Mouse (Mus musculus) CH12.LX (cell line): ENCODE measurements around the gene Zfyve26. TPM values are rescaled to one million over a fixed set of nuclear protein-coding genes. Genes with fewer than 3 reads are reported as not detected.

Source experiments
- DNase-seq: peaks from one replicate; pipeline ENCODE4 v3.0.0-alpha.2; 2013; ENCODE audit errors: extremely low read depth
- H3K27ac ChIP-seq: 2 replicates; pipeline ENCODE4 v1.5.1; 2012; ENCODE audit warnings: low read depth, mild to moderate bottlenecking, control low read depth, moderate library complexity; ENCODE audit not compliant: insufficient read depth
- H3K27me3 ChIP-seq: replicated peaks from 2 replicates; pipeline ENCODE3; 2012; ENCODE audit warnings: inconsistent platforms
- H3K36me3 ChIP-seq, 2 experiments: replicated peaks in 1 of 2; 2 replicates each; pipeline versions ENCODE3 to v1.6.1; 2012; ENCODE audit warnings: inconsistent platforms in 1 of 2, low read length in 1 of 2, mild to moderate bottlenecking in 1 of 2, mixed read lengths in 1 of 2, moderate library complexity in 1 of 2; ENCODE audit not compliant: control insufficient read depth in 1 of 2, insufficient read depth in 1 of 2
- H3K4me1 ChIP-seq, 2 experiments: 2 replicates each; pipeline ENCODE4 v1.6.1; 2012; ENCODE audit warnings: inconsistent platforms in 1 of 2, moderate library complexity in 1 of 2; ENCODE audit not compliant: insufficient read depth in 2 of 2, control insufficient read depth in 1 of 2
- H3K4me2 ChIP-seq: 2 replicates; pipeline ENCODE4 v1.6.1; 2012; ENCODE audit warnings: low read depth, mild to moderate bottlenecking, control low read depth; ENCODE audit not compliant: poor library complexity, insufficient read depth, severe bottlenecking
- H3K4me3 ChIP-seq, 3 experiments: fragments of 150-350 bp in 1 of 3; sonication (generic) in 1 of 3; replicated peaks in 1 of 3; 2 replicates each; pipeline versions ENCODE3 to v1.5.1; 2011 to 2012; ENCODE audit warnings: low read depth in 2 of 3, low read length in 2 of 3, mild to moderate bottlenecking in 2 of 3, moderate library complexity in 2 of 3, control low read depth in 1 of 3, improper control_type of control experiment in 1 of 3, inconsistent platforms in 1 of 3, mixed read lengths in 1 of 3; ENCODE audit not compliant: poor library complexity in 1 of 3
- H3K79me2 ChIP-seq: replicated peaks from 2 replicates; pipeline ENCODE4 v1.6.1; 2012; ENCODE audit warnings: mild to moderate bottlenecking, moderate library complexity; ENCODE audit not compliant: control insufficient read depth, poor library complexity, insufficient read depth, severe bottlenecking; ENCODE audit errors: extremely low read depth
- H3K9ac ChIP-seq: 2 replicates; pipeline ENCODE4 v1.6.1; 2012; ENCODE audit warnings: low read depth, mild to moderate bottlenecking, control low read depth, moderate library complexity; ENCODE audit not compliant: insufficient read depth
- H3K9me3 ChIP-seq: replicated peaks from 2 replicates; pipeline ENCODE3; 2012; ENCODE audit warnings: low read length, inconsistent platforms, mixed read lengths
- CHD1 ChIP-seq: IDR thresholded peaks from 2 replicates; pipeline ENCODE4 v1.6.1; 2012; ENCODE audit warnings: low read depth, low read length, improper control_type of control experiment, inconsistent platforms
- ELF1 ChIP-seq: IDR thresholded peaks from 2 replicates; pipeline ENCODE4 v1.6.1; 2014; ENCODE audit warnings: low read depth, mild to moderate bottlenecking, inconsistent platforms, low read length, improper control_type of control experiment
- ETS1 ChIP-seq: conservative IDR thresholded peaks from 2 replicates; pipeline ENCODE4 v1.6.1; 2012; ENCODE audit warnings: low read depth, mild to moderate bottlenecking, inconsistent platforms, low read length, improper control_type of control experiment, moderate library complexity
- GABPA ChIP-seq: IDR thresholded peaks from 2 replicates; pipeline ENCODE4 v1.6.1; 2012; ENCODE audit warnings: low read depth, low read length, improper control_type of control experiment, inconsistent platforms; ENCODE audit not compliant: insufficient replicate concordance
- HCFC1 ChIP-seq: IDR thresholded peaks from 2 replicates; pipeline ENCODE4 v1.6.1; 2012; ENCODE audit warnings: low read depth, mild to moderate bottlenecking, inconsistent platforms, low read length, improper control_type of control experiment
- JUN ChIP-seq: IDR thresholded peaks from 2 replicates; pipeline ENCODE4 v1.6.1; 2011; ENCODE audit warnings: low read depth, mild to moderate bottlenecking, low read length, improper control_type of control experiment, moderate library complexity; ENCODE audit not compliant: insufficient read depth
- KAT2A ChIP-seq: IDR thresholded peaks from 2 replicates; pipeline ENCODE4 v1.6.1; 2012; ENCODE audit warnings: low read length, improper control_type of control experiment, inconsistent platforms; ENCODE audit not compliant: insufficient replicate concordance
- MEF2A ChIP-seq: IDR thresholded peaks from 2 replicates; pipeline ENCODE4 v1.6.1; 2014; ENCODE audit warnings: low read depth, mild to moderate bottlenecking, inconsistent platforms, low read length, improper control_type of control experiment, borderline replicate concordance
- NELFE ChIP-seq: IDR thresholded peaks from 2 replicates; pipeline ENCODE4 v1.6.1; 2011; ENCODE audit warnings: low read depth, low read length, improper control_type of control experiment
- NRF1 ChIP-seq: IDR thresholded peaks from 2 replicates; pipeline ENCODE4 v1.6.1; 2014; ENCODE audit warnings: low read depth, mild to moderate bottlenecking, inconsistent platforms, low read length, improper control_type of control experiment, moderate library complexity
- POLR2A ChIP-seq: IDR thresholded peaks from 2 replicates; pipeline ENCODE4 v1.6.1; 2011; ENCODE audit warnings: low read depth, mild to moderate bottlenecking, improper control_type of control experiment, low read length
- RCOR1 ChIP-seq: conservative IDR thresholded peaks from 2 replicates; pipeline ENCODE4 v1.6.1; 2012; ENCODE audit warnings: low read depth, mild to moderate bottlenecking, inconsistent platforms, low read length, improper control_type of control experiment
- TBP ChIP-seq: conservative IDR thresholded peaks from 2 replicates; pipeline ENCODE4 v1.6.1; 2011; ENCODE audit warnings: low read depth, low read length, improper control_type of control experiment
- TCF12 ChIP-seq: IDR thresholded peaks from 2 replicates; pipeline ENCODE4 v1.6.1; 2014; ENCODE audit warnings: low read depth, mild to moderate bottlenecking, inconsistent platforms, low read length, improper control_type of control experiment
- UBTF ChIP-seq: IDR thresholded peaks from 2 replicates; pipeline ENCODE4 v1.6.1; 2012; ENCODE audit warnings: low read depth, mild to moderate bottlenecking, inconsistent platforms, low read length, improper control_type of control experiment, moderate library complexity
- USF2 ChIP-seq: conservative IDR thresholded peaks from 2 replicates; pipeline ENCODE4 v1.6.1; 2011; ENCODE audit warnings: low read depth, low read length, improper control_type of control experiment
- ZC3H11A ChIP-seq: IDR thresholded peaks from 2 replicates; pipeline ENCODE4 v1.6.1; 2012; ENCODE audit warnings: low read depth, mild to moderate bottlenecking, inconsistent platforms, low read length, improper control_type of control experiment
- ZKSCAN1 ChIP-seq: IDR thresholded peaks from 2 replicates; pipeline ENCODE4 v1.6.1; 2012; ENCODE audit warnings: low read depth, inconsistent platforms, low read length, improper control_type of control experiment, borderline replicate concordance
- ZMIZ1 ChIP-seq: IDR thresholded peaks from 2 replicates; pipeline ENCODE4 v1.6.1; 2012; ENCODE audit warnings: low read depth, mild to moderate bottlenecking, inconsistent platforms, low read length, improper control_type of control experiment
- ZNF384 ChIP-seq: IDR thresholded peaks from 2 replicates; pipeline ENCODE4 v1.6.1; 2012; ENCODE audit warnings: low read depth, low read length, improper control_type of control experiment, inconsistent platforms
- dilution Hi-C: fragments of 300-500 bp; cut with MboI; formaldehyde crosslinking; loops from 2 replicates; pipeline ENCODE4 v1.14.3; 2020; ENCODE audit warnings: low sequenced_read_pairs; ENCODE audit not compliant: extremely low pct_unique_long_range_greater_than_20kb, extremely low pct_ligation_motif_present
- in situ Hi-C: fragments of 300-500 bp; cut with MboI; formaldehyde crosslinking; loops from 3 replicates; pipeline ENCODE4 v1.14.3; 2019; ENCODE audit warnings: low sequenced_read_pairs, low pct_ligation_motif_present, low pct_unique_long_range_greater_than_20kb, mixed read lengths
- polyA plus RNA-seq: library from polyadenylated mRNA; unstranded; fragments of >175 nt; gene quantifications from 2 replicates; pipeline ENCODE4 v1.2.1, GENCODE M21; 2012; ENCODE audit warnings: low read depth; ENCODE audit not compliant: insufficient read length
- total RNA-seq, 2 experiments: library from RNA; depleted of rRNA; stranded (reverse); fragments of 300-350 nt in 1 of 2; fragments of >200 nt in 1 of 2; gene quantifications; 2 replicates each; pipeline ENCODE4 v1.2.3; 2012 to 2014

Gene Zfyve26
- total and polyA plus RNA-seq, 3 experiments, result 10.4 to 24.8 (median 16.1) TPM

- no peak for TF ChIP-seq ZMIZ1
- no peak for TF ChIP-seq JUN
- TF ChIP-seq TCF12, result no peak
- no peak for TF ChIP-seq HCFC1
- no peak for TF ChIP-seq ZC3H11A
- TF ChIP-seq POLR2A, result no peak
- TF ChIP-seq NELFE, result no peak
- TF ChIP-seq CHD1, result no peak
- TF ChIP-seq ZNF384, result no peak
- no peak for TF ChIP-seq ZKSCAN1
- no peak for TF ChIP-seq TBP
- no peak for TF ChIP-seq USF2
- TF ChIP-seq UBTF, result no peak
- TF ChIP-seq ETS1, result no peak
- TF ChIP-seq MEF2A, result no peak
- TF ChIP-seq, all 38 proteins: peak for 0
- Histone ChIP-seq H3K79me2 (no peaks in the 10 kb centered on the region), H3K36me3 (peaks cover 5 to 51% of the 10 kb centered on the region in 2 experiments), H3K9me3 (no peaks in the 10 kb centered on the region), H3K27ac (no peak overlapping the region), H3K4me3 (no peak overlapping the region), H3K4me1 (peaks cover 0 to 8% of the 10 kb centered on the region in 2 experiments; a peak in 2 of 4 replicates), H3K9ac (no peak overlapping the region), H3K4me2 (no peak overlapping the region), H3K27me3 (no peaks in the 10 kb centered on the region)
- in situ Hi-C loops (no loop called here), dilution Hi-C loops (no loop called here)
- no peak for DNase-seq
These were observed 30.6 kb upstream of the Zfyve26 start for GRCm38 (mm10) chr12:79326745-79327144.

- no peak for DNase-seq
- H3K27ac ChIP-seq, result no peak overlapping the region
- H3K27me3 ChIP-seq, result no peaks in the 10 kb centered on the region
- dilution Hi-C loops, result no loop called here
- H3K9me3 ChIP-seq, result no peaks in the 10 kb centered on the region
- no peak overlapping the region for H3K9ac ChIP-seq
- in situ Hi-C loops, result no loop called here
- no peak for TF ChIP-seq RCOR1
- no peak for TF ChIP-seq JUN
- TF ChIP-seq CHD1, result no peak
- no peak for TF ChIP-seq ETS1
- no peak for TF ChIP-seq ELF1
- TF ChIP-seq ZNF384, result no peak
- TF ChIP-seq ZC3H11A, result no peak
- no peak for TF ChIP-seq NRF1
- no peak for TF ChIP-seq KAT2A
- TF ChIP-seq ZKSCAN1, result no peak
- no peak for TF ChIP-seq GABPA
- no peak for TF ChIP-seq POLR2A
- TF ChIP-seq, all 38 proteins: peak for 0
- Histone ChIP-seq H3K36me3 (peaks cover 5 to 49% of the 10 kb centered on the region in 2 experiments), H3K4me2 (no peak overlapping the region), H3K4me3 (no peak overlapping the region), H3K4me1 (peaks cover 0 to 11% of the 10 kb centered on the region in 2 experiments; a peak in 2 of 4 replicates), H3K79me2 (no peaks in the 10 kb centered on the region)
These were observed 30.1 kb upstream of the Zfyve26 start for GRCm38 (mm10) chr12:79326236-79326635.
